Mouse (Mus musculus): ENCODE results near the gene Hus1. TPM values are rescaled to one million over a fixed set of nuclear protein-coding genes. Genes with fewer than 3 reads are reported as not detected.
A peak's percentile ranks its signal among the peaks of the same experiment; 100 is the strongest.

Hus1 gene
- polyA plus RNA-seq, 1 experiment from 2014 or later, result 11.0 TPM

- H3K27me3 ChIP-seq (replicated peaks), result no peaks in the 10 kb centered on the region
- no peaks in the 10 kb centered on the region for H3K9me3 ChIP-seq (replicated peaks)
- H3K27ac ChIP-seq (replicated peaks), result no peak overlapping the region
- H3K4me1 ChIP-seq, result no peaks in the 10 kb centered on the region
- no peak overlapping the region for H3K9ac ChIP-seq (replicated peaks)
- 74% methylated on average over 3 of the region's 3 CpGs for WGBS
- H3K36me3 ChIP-seq, result no peaks in the 10 kb centered on the region
- no peak overlapping the region for H3K4me2 ChIP-seq
- no peak overlapping the region for H3K4me3 ChIP-seq (replicated peaks)
- ATAC-seq (ENCODE audit: low FRiP score), result no peak
These were observed 14.2 kb upstream of the Hus1 start for GRCm38 (mm10) chr11:9025211-9025610.

DNA sequence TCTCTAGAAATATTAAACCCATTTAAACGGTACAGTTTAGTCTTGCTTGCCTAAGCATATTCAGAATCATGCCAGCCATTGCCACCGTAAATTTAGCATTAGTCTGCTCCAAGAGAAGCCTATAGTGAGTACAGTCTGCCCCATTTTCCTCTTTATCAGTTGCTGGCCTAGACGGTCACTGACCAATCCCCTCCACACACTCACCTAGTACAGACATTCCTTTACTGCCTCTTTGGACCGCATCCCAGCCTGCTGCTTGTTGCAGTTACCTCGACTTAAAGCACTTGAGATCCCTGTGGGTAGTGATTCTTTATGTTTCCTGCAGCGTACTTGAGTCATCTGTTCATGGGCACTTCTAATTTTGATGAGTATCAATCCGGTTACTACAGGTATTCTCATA, 13.8 kb upstream of the Hus1 start:
- H3K36me3 ChIP-seq, result no peaks in the 10 kb centered on the region
- no peaks in the 10 kb centered on the region for H3K9me3 ChIP-seq (replicated peaks)
- no peak overlapping the region for H3K27ac ChIP-seq (replicated peaks)
- no peak overlapping the region for H3K4me3 ChIP-seq (replicated peaks)
- WGBS, result 78% methylated on average over 7 of the region's 7 CpGs
- no peak for ATAC-seq (ENCODE audit: low FRiP score)
- no peak overlapping the region for H3K9ac ChIP-seq (replicated peaks)
- H3K4me1 ChIP-seq, result no peaks in the 10 kb centered on the region
- no peaks in the 10 kb centered on the region for H3K27me3 ChIP-seq (replicated peaks)
- H3K4me2 ChIP-seq, result no peak overlapping the region

GRCm38 (mm10) chr11:9020207-9020606, 9.2 kb upstream of the Hus1 start:
- ATAC-seq (ENCODE audit: low FRiP score), result no peak
- no peak overlapping the region for H3K9ac ChIP-seq (replicated peaks)
- H3K4me1 ChIP-seq, result no peaks in the 10 kb centered on the region
- no peak overlapping the region for H3K27ac ChIP-seq (replicated peaks)
- H3K9me3 ChIP-seq (replicated peaks), result no peaks in the 10 kb centered on the region
- no peak overlapping the region for H3K4me3 ChIP-seq (replicated peaks)
- no peaks in the 10 kb centered on the region for H3K36me3 ChIP-seq
- no peak overlapping the region for H3K4me2 ChIP-seq
- no peaks in the 10 kb centered on the region for H3K27me3 ChIP-seq (replicated peaks)
- 92% methylated on average over 5 of the region's 5 CpGs for WGBS

DNA sequence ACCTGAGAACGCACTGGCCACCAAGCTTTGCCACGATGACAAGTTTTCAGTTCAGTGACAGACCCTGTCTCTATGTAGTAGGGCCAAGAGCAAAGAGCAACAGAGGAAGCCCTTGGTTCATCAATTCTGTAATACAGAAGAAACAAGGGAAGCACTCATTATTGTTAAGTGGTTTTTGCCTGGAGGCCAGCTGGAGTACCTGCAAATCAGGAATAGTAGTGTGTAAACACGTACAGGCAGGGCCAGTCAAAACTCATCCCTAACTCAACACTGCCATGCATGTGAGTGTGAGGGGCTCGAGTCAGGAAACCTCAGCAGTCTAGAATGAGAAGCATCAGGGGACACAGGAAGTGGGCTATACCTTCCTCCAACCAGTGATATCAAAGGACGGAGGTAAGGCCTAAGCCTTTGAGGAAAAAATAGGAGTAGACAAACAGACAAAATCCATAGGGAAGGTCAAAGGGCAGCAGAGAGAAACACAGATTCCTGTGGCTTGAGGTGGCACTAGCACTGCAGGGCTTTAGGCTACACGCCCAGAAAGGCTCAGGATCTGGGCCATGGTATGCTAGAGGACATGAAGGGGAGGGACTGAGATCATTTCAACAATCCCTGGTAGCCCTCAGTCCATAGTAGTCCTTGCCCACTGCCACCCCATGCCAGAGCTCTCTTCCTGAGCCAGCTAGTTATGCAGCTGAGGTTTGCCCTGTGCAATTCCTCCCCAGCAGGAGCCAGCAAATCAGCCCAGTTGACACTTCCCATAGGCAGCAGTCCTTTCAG, 7.7 kb upstream of the Hus1 start:
- no peaks in the 10 kb centered on the region for H3K36me3 ChIP-seq
- H3K4me1 ChIP-seq, result no peaks in the 10 kb centered on the region
- H3K27ac ChIP-seq (replicated peaks), result no peak overlapping the region
- no peak overlapping the region for H3K9ac ChIP-seq (replicated peaks)
- no peaks in the 10 kb centered on the region for H3K9me3 ChIP-seq (replicated peaks)
- WGBS, result 77% methylated on average over 6 of the region's 6 CpGs
- H3K4me3 ChIP-seq (replicated peaks), result no peak overlapping the region
- H3K27me3 ChIP-seq (replicated peaks), result no peaks in the 10 kb centered on the region
- ATAC-seq (ENCODE audit: low FRiP score), result no peak
- H3K4me2 ChIP-seq, result no peak overlapping the region

DNA sequence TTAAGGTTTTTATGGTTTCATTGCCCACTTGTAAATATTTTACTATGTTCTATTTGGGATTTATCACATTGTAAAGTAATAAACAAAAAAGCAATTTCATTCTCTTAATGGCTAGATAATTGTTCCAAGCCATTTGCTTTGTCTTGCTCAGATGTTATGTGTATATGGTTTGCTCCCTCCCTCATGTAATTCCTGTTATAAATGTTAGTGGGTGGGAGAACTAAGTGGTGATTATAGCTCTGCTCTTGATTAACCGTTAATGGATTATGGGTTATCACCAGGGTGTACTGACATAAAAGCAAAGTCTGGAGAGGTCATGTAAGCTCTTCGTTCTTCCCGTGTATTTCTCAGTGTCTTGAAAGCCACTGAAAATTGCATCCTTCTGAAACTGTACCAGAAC, 3.7 kb upstream of the Hus1 start:
- Histone ChIP-seq H3K4me1 (peaks cover 10% of the 10 kb centered on the region), H3K4me3 (replicated peaks) (no peak overlapping the region), H3K9me3 (replicated peaks) (no peaks in the 10 kb centered on the region), H3K9ac (replicated peaks) (no peak overlapping the region), H3K36me3 (no peaks in the 10 kb centered on the region), H3K27ac (replicated peaks) (no peak overlapping the region), H3K4me2 (no peak overlapping the region), H3K27me3 (replicated peaks) (no peaks in the 10 kb centered on the region)
- peak; percentile 59; the same call in 1 of the 2 replicates for ATAC-seq (ENCODE audit: low FRiP score)
- 16% methylated on average over 3 of the region's 3 CpGs for WGBS

GRCm38 (mm10) chr11:9011348-9011747, 357 bp upstream of the Hus1 start:
- peak overlapping the region; percentile 84 for H3K4me2 ChIP-seq
- H3K27me3 ChIP-seq (replicated peaks), result no peaks in the 10 kb centered on the region
- H3K36me3 ChIP-seq, result no peaks in the 10 kb centered on the region; the same call in 1 of the 2 replicates
- H3K9ac ChIP-seq (replicated peaks), result peak overlapping the region; percentile 76
- H3K27ac ChIP-seq (replicated peaks), result peak overlapping the region; percentile 87
- ATAC-seq (ENCODE audit: low FRiP score), result peak; percentile 7; the same call in 1 of the 2 replicates
- WGBS, result 1% methylated on average over 3 of the region's 3 CpGs
- H3K9me3 ChIP-seq (replicated peaks), result no peaks in the 10 kb centered on the region
- H3K4me1 ChIP-seq, result peaks cover 12% of the 10 kb centered on the region
- peak overlapping the region; percentile 73 for H3K4me3 ChIP-seq (replicated peaks)

- H3K27me3 ChIP-seq (replicated peaks), result no peaks in the 10 kb centered on the region
- WGBS, result under 1% methylated on average over 7 of the region's 7 CpGs
- peak overlapping the region; percentile 84 for H3K4me2 ChIP-seq
- ATAC-seq (ENCODE audit: low FRiP score), result peak; percentile 58
- H3K27ac ChIP-seq (replicated peaks), result peak overlapping the region; percentile 87
- peak overlapping the region; percentile 76 for H3K9ac ChIP-seq (replicated peaks)
- no peaks in the 10 kb centered on the region; the same call in none of the 2 replicates for H3K36me3 ChIP-seq
- peak overlapping the region; percentile 73 for H3K4me3 ChIP-seq (replicated peaks)
- peaks cover 12% of the 10 kb centered on the region for H3K4me1 ChIP-seq
- H3K9me3 ChIP-seq (replicated peaks), result no peaks in the 10 kb centered on the region
These were observed 575 bp downstream of the Hus1 start for GRCm38 (mm10) chr11:9010416-9010815.

DNA sequence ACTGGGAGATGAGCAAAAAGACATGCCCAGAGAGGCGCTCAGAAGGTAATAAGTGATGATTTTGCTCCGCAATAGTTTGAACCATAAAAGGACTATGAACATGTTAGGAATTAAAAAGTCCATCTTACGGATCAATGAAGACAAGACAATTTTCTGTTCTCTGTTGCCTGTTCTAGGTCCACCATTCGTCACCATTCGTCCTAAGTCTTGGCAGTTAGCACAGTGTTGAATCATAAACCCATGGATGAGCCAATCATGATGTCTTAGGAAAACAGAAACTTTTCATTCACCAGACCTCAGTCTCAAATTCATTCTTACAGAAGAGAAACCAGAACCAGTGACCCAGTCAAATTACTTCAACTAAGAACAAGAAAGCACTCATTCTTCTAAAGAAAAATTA, 2.2 kb downstream of the Hus1 start:
- no peak overlapping the region for H3K4me2 ChIP-seq
- H3K27me3 ChIP-seq (replicated peaks), result no peaks in the 10 kb centered on the region
- WGBS, result 96% methylated on average over 5 of the region's 5 CpGs
- no peak overlapping the region for H3K9ac ChIP-seq (replicated peaks)
- H3K36me3 ChIP-seq, result peaks cover 16% of the 10 kb centered on the region
- H3K9me3 ChIP-seq (replicated peaks), result no peaks in the 10 kb centered on the region
- peaks cover 12% of the 10 kb centered on the region for H3K4me1 ChIP-seq
- H3K4me3 ChIP-seq (replicated peaks), result no peak overlapping the region
- no peak for ATAC-seq (ENCODE audit: low FRiP score)
- H3K27ac ChIP-seq (replicated peaks), result no peak overlapping the region

GRCm38 (mm10) chr11:8988084-8988483, 22.9 kb downstream of the Hus1 start:
- Histone ChIP-seq H3K36me3 (peaks cover 16% of the 10 kb centered on the region), H3K27ac (replicated peaks) (no peak overlapping the region), H3K9me3 (replicated peaks) (no peaks in the 10 kb centered on the region), H3K4me1 (peaks cover 4% of the 10 kb centered on the region), H3K4me3 (replicated peaks) (no peak overlapping the region), H3K4me2 (no peak overlapping the region), H3K9ac (replicated peaks) (no peak overlapping the region), H3K27me3 (replicated peaks) (peaks cover 3% of the 10 kb centered on the region; the same call in 1 of the 2 replicates)
- peak; percentile 56; the same call in 1 of the 2 replicates for ATAC-seq (ENCODE audit: low FRiP score)
- 79% methylated on average over 4 of the region's 4 CpGs for WGBS

DNA sequence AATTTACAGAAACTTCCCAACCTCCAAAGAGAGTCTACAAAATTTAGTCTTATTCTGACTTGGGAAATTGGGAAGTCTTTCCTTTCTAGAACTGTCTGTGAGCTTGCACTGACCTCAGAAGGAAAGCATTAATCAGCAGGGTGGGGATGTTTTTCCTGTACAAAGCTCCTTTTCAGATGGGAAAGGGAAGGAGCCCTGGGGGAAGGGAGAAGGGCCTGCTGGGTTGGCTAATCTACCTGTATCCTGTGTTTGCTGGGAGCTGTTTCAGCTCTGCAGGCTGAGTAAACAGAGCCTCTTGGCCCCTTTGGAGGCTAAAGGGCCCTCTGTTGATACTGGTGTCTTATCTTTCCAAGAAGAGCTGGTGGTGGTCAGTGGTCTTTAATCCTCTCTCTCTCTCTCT, 24.9 kb downstream of the Hus1 start:
- Histone ChIP-seq H3K4me3 (replicated peaks) (no peak overlapping the region), H3K27me3 (replicated peaks) (peaks cover 3% of the 10 kb centered on the region; the same call in 1 of the 2 replicates), H3K9me3 (replicated peaks) (no peaks in the 10 kb centered on the region), H3K9ac (replicated peaks) (no peak overlapping the region), H3K4me2 (no peak overlapping the region), H3K27ac (replicated peaks) (no peak overlapping the region), H3K36me3 (no peaks in the 10 kb centered on the region), H3K4me1 (peaks cover 4% of the 10 kb centered on the region)
- ATAC-seq (ENCODE audit: low FRiP score), result no peak

- 49% methylated on average over 6 of the region's 6 CpGs for WGBS
- no peak for ATAC-seq (ENCODE audit: low FRiP score)
These were observed 27.6 kb downstream of the Hus1 start for GRCm38 (mm10) chr11:8983237-8983861.

GRCm38 (mm10) chr11:8978154-8978553, 32.8 kb downstream of the Hus1 start:
- no peaks in the 10 kb centered on the region for H3K9me3 ChIP-seq (replicated peaks)
- WGBS, result 88% methylated on average over 4 of the region's 4 CpGs
- no peak overlapping the region for H3K4me3 ChIP-seq (replicated peaks)
- no peak overlapping the region for H3K27ac ChIP-seq (replicated peaks)
- H3K4me2 ChIP-seq, result no peak overlapping the region
- no peaks in the 10 kb centered on the region for H3K36me3 ChIP-seq
- peaks cover 9% of the 10 kb centered on the region for H3K4me1 ChIP-seq
- no peak overlapping the region for H3K9ac ChIP-seq (replicated peaks)
- no peaks in the 10 kb centered on the region for H3K27me3 ChIP-seq (replicated peaks)
- no peak for ATAC-seq (ENCODE audit: low FRiP score)

More at GRCm38 (mm10) chr11:8983237-8983861, 27.6 kb downstream of the Hus1 start:
- Histone ChIP-seq H3K9ac (replicated peaks) (no peak overlapping the region), H3K36me3 (no peaks in the 10 kb centered on the region), H3K27ac (replicated peaks) (no peak overlapping the region), H3K9me3 (replicated peaks) (no peaks in the 10 kb centered on the region), H3K4me1 (peaks cover 4% of the 10 kb centered on the region), H3K4me3 (replicated peaks) (no peak overlapping the region), H3K27me3 (replicated peaks) (peaks cover 3% of the 10 kb centered on the region; the same call in 1 of the 2 replicates), H3K4me2 (no peak overlapping the region)

Measured in neural tube, embryonic 15.5 days (tissue).